Mouse (Mus musculus) stomach, postnatal 0 days (tissue): ENCODE measurements around the gene Gpr107. TPM values are rescaled to one million over a fixed set of nuclear protein-coding genes. Genes with fewer than 3 reads are reported as not detected.

Experiments
- ATAC-seq: fragments of 200-750 bp; cut with Nextera tagmentation; 2 replicates; pipeline ENCODE4 v1.8.0; 2017; ENCODE audit not compliant: low FRiP score, low TSS enrichment
- DNase-seq: peaks from one replicate; pipeline ENCODE4 v3.0.0-alpha.2; 2016; ENCODE audit warnings: low spot score
- H3K27ac ChIP-seq: fragments of 300-500 bp; sonication (generic); replicated peaks from 2 replicates; pipeline ENCODE4 v1.5.1; 2014; ENCODE audit warnings: mild to moderate bottlenecking, control low read depth
- H3K27me3 ChIP-seq: fragments of 300-500 bp; sonication (generic); 2 replicates; pipeline ENCODE4 v1.6.1; 2014; ENCODE audit warnings: low read length; ENCODE audit not compliant: control insufficient read depth, insufficient read depth
- H3K36me3 ChIP-seq: fragments of 300-500 bp; sonication (generic); 2 replicates; pipeline ENCODE4 v1.6.1; 2014; ENCODE audit warnings: low read length, mixed read lengths; ENCODE audit not compliant: control insufficient read depth, insufficient read depth
- H3K4me1 ChIP-seq: fragments of 300-500 bp; sonication (generic); replicated peaks from 2 replicates; pipeline ENCODE4 v1.6.1; 2014; ENCODE audit warnings: antibody characterized with exemption; ENCODE audit not compliant: control insufficient read depth, insufficient read depth
- H3K4me2 ChIP-seq: fragments of 300-500 bp; sonication (generic); replicated peaks from 2 replicates; pipeline ENCODE4 v1.6.1; 2014; ENCODE audit warnings: low read depth, mild to moderate bottlenecking, control low read depth, moderate library complexity
- H3K4me3 ChIP-seq: fragments of 300-500 bp; sonication (generic); 2 replicates; pipeline ENCODE4 v1.5.1; 2014; ENCODE audit warnings: low read depth, low read length, control low read depth
- H3K9ac ChIP-seq: fragments of 300-500 bp; sonication (generic); 2 replicates; pipeline ENCODE4 v1.6.1; 2014; ENCODE audit warnings: mild to moderate bottlenecking, low read length, control low read depth, mixed read lengths
- H3K9me3 ChIP-seq: fragments of 300-500 bp; sonication (generic); 2 replicates; pipeline ENCODE4 v1.6.1; 2016; ENCODE audit warnings: low read length; ENCODE audit not compliant: control insufficient read depth
- CTCF ChIP-seq: IDR thresholded peaks from 2 replicates; pipeline ENCODE4 v1.5.1; 2016; ENCODE audit warnings: antibody characterized with exemption, low read depth, mild to moderate bottlenecking, moderate library complexity
- EP300 ChIP-seq: optimal IDR thresholded peaks from 2 replicates; pipeline ENCODE3; 2016; ENCODE audit warnings: antibody characterized with exemption
- WGBS: fragments of 180-500 bp; shearing (Covaris S2); extraction: QIAGEN DNeasy Blood & Tissue Kit; methylation state at CpG from one replicate; pipeline ENCODE4 v1.1.7; 2014; 5-methylcytosine and 5-hydroxymethylcytosine counted together
- polyA plus RNA-seq: library from polyadenylated mRNA; unstranded; fragments of >200 nt; fragmentation: Nextera tagmentation; extraction: Ambion mirVana; gene quantifications from 2 replicates; pipeline ENCODE4 v1.2.1, GENCODE M21; 2015

Gene Gpr107
- polyA plus RNA-seq, 1 experiment from 2014 or later, result 23.7 TPM

DNA sequence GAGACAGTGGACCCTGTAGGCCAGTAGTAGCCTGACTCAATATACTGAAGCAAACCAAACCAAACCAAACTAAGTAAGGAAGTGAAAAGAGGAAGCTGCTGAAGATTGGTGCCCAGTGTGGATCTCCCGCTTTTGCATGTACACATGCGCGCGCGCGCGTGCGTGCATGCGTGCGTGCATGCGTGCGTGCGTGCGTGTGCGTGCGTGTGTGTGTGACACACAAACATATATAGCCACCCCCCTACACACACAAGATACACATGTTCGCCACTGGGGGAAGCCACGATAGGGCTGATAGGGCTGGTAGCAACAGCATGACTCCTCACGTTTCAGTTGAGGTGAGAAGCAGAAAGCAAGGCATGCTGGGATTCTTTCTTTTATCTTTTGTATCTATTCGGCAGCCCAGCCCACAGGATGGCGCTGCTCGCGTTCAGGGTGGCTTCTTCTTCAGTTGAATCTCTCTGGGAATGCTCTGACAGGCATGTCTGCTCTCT lies 87.1 kb downstream of the Gpr107 start:
- 28% methylated on average over 23 of the region's 23 CpGs for WGBS
- no peak overlapping the region for H3K4me3 ChIP-seq

GRCm38 (mm10) chr2:31239833-31240232 lies 87.7 kb downstream of the Gpr107 start:
- DNase-seq (no peak), ATAC-seq (no peak)
- Histone ChIP-seq H3K4me3 (no peak overlapping the region), H3K9me3 (no peaks in the 10 kb centered on the region), H3K27me3 (no peaks in the 10 kb centered on the region), H3K4me2 (no peak overlapping the region), H3K9ac (no peak overlapping the region), H3K4me1 (no peaks in the 10 kb centered on the region), H3K36me3 (no peaks in the 10 kb centered on the region), H3K27ac (no peak overlapping the region)
- no peak for TF ChIP-seq CTCF
- no peak for TF ChIP-seq EP300
- WGBS, result 74% methylated on average over 6 of the region's 6 CpGs

More for the DNA sequence above, 87.1 kb downstream of the Gpr107 start:
- H3K4me1 ChIP-seq, result no peaks in the 10 kb centered on the region
- H3K9me3 ChIP-seq, result no peaks in the 10 kb centered on the region
- H3K4me2 ChIP-seq, result no peak overlapping the region
- TF ChIP-seq EP300 (no peak), CTCF (peak; percentile 58)
- no peaks in the 10 kb centered on the region for H3K36me3 ChIP-seq
- H3K27me3 ChIP-seq, result no peaks in the 10 kb centered on the region
- peak; percentile 41; the same call in 1 of the 2 replicates for ATAC-seq
- H3K9ac ChIP-seq, result no peak overlapping the region
- DNase-seq, result no peak
- no peak overlapping the region for H3K27ac ChIP-seq

DNA sequence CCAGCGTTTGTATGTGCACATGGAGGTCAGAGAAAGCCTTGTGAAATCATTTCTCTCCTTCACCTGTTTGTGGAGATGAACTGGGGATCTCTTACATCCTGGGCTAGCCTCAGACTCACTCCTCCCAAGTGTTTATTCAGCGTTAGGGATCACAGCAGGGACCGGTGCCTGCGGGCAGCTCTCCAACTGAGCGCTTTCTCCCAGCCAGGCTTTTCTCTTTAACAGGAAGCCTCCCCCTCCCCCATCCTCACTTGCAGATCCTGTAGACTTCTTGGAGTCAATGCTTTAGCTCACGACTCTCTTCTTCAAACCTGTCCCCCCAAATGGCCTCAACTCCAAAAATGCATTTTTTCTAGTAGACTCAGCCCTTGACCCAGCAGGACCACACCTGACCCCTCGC lies 89.5 kb downstream of the Gpr107 start:
- Histone ChIP-seq H3K9ac (no peak overlapping the region), H3K9me3 (no peaks in the 10 kb centered on the region), H3K36me3 (no peaks in the 10 kb centered on the region), H3K4me2 (no peak overlapping the region), H3K27me3 (no peaks in the 10 kb centered on the region), H3K4me3 (no peak overlapping the region), H3K4me1 (0 out of 2 replicates have a peak, but pooled peaks cover 3% of the 10 kb centered on the region), H3K27ac (no peak overlapping the region)
- no peak for ATAC-seq
- TF ChIP-seq CTCF (no peak), EP300 (no peak)
- no peak for DNase-seq
- WGBS, result 9% methylated on average over 7 of the region's 7 CpGs

DNA sequence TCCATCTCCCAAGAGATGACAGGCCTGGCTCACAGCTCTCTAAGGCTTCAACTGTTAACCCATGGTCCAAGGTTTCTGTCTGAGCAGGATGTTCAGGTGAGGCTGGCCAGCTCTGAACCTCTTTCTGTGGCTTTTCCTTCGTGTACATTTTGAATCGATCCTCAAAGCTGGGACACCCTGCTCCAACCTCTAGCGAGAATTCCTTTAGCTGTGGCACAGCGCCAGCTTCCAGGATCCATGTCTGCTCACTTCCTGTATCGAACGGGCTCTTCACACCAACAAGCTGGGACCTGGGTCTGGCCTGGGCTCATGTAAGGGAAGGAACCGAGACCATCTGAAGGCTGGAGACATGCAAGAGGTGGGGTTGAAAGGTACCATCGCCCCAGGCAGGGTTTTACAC lies 92.1 kb downstream of the Gpr107 start:
- H3K4me1 ChIP-seq, result 0 out of 2 replicates have a peak, but pooled peaks cover 3% of the 10 kb centered on the region
- H3K4me3 ChIP-seq, result no peak overlapping the region
- TF ChIP-seq EP300 (no peak), CTCF (no peak)
- ATAC-seq (no peak), DNase-seq (no peak)
- no peaks in the 10 kb centered on the region for H3K9me3 ChIP-seq
- WGBS, result 46% methylated on average over 8 of the region's 8 CpGs
- no peak overlapping the region for H3K27ac ChIP-seq
- H3K9ac ChIP-seq, result no peak overlapping the region
- no peaks in the 10 kb centered on the region for H3K36me3 ChIP-seq
- no peaks in the 10 kb centered on the region for H3K27me3 ChIP-seq
- H3K4me2 ChIP-seq, result no peak overlapping the region

- DNase-seq (no peak), ATAC-seq (no peak)
- Histone ChIP-seq H3K4me3 (peak overlapping the region; percentile 67), H3K36me3 (no peaks in the 10 kb centered on the region), H3K27ac (no peak overlapping the region), H3K4me1 (0 out of 2 replicates have a peak, but pooled peaks cover 3% of the 10 kb centered on the region), H3K9ac (no peak overlapping the region), H3K27me3 (no peaks in the 10 kb centered on the region), H3K4me2 (peak overlapping the region; percentile 97), H3K9me3 (no peaks in the 10 kb centered on the region)
- 30% methylated on average over 5 of the region's 5 CpGs for WGBS
- no peak for TF ChIP-seq CTCF
- no peak for TF ChIP-seq EP300
Observed at GRCm38 (mm10) chr2:31245051-31245450, 92.9 kb downstream of the Gpr107 start.

GRCm38 (mm10) chr2:31245491-31246141 lies 93.5 kb downstream of the Gpr107 start, which contains the start of gene Ncs1:
Ncs1 (plus strand) TSS chr2:31245823.
- Histone ChIP-seq H3K4me3 (peak within 1 kb of the TSS; percentile 67), H3K4me2 (peak within 1 kb of the TSS; percentile 97), H3K36me3 (no peaks in the 10 kb centered on the region), H3K9me3 (no peaks in the 10 kb centered on the region), H3K9ac (peak within 1 kb of the TSS; percentile 73), H3K4me1 (0 out of 2 replicates have a peak, but pooled peaks cover 3% of the 10 kb centered on the region), H3K27ac (peak within 1 kb of the TSS; percentile 30; the same call in 1 of the 2 replicates), H3K27me3 (no peaks in the 10 kb centered on the region)
- ATAC-seq (peak; percentile 69), DNase-seq (peak; percentile 75)
- under 1% methylated on average over 31 of the region's 89 CpGs for WGBS
- no peak for TF ChIP-seq EP300
- TF ChIP-seq CTCF, result peak; percentile 20; the same call in 1 of the 2 replicates
